Mouse (Mus musculus) heart, postnatal 0 days (tissue): Measurements from ENCODE around the gene Hoxc8.

Experiments
- CTCF ChIP-seq: IDR thresholded peaks from 2 replicates; pipeline ENCODE4 v1.5.1; 2016; ENCODE audit warnings: antibody characterized with exemption, control low read depth, low read depth
- EP300 ChIP-seq: IDR thresholded peaks from 2 replicates; pipeline ENCODE4 v1.6.1; 2016; ENCODE audit warnings: antibody characterized with exemption, low read depth

DNA sequence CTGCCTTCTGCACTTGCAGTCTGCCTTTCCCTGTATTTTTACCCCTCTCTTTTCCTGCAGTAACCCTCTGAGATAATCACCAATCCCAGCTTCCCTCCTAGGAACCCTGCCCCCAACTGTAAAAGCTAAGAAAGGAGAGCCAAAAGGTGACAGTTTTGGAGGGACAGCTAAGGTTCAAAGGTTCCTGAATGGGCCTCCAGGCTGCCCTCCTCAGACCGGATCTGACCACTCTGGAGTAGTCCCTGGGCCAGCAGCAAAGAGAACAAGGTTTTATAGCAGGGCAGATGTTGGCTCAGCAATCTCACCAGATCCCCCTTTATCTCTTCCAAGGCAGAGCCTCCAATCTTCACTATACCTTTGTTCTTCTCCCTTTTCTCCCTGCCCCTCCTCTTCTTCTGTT, 51.8 kb downstream of the Hoxc8 start:
- TF ChIP-seq CTCF = no peak
- no peak for TF ChIP-seq EP300
